Mouse (Mus musculus): ENCODE measurements around the gene Abcg8.

The Abcg8 gene

GRCm38 (mm10) chr17:84675951-84676366 is at the start of gene Abcg8:
TSS of gene Abcg8 (plus strand) at chr17:84676302.
- in situ Hi-C loops (cut with MboI; ENCODE audit: low sequenced_read_pairs), result no loop called here

GRCm38 (mm10) chr17:84626857-84627305 is 49.2 kb upstream of the Abcg8 start:
- in situ Hi-C loops (cut with MboI; ENCODE audit: low sequenced_read_pairs), result no loop called here

DNA sequence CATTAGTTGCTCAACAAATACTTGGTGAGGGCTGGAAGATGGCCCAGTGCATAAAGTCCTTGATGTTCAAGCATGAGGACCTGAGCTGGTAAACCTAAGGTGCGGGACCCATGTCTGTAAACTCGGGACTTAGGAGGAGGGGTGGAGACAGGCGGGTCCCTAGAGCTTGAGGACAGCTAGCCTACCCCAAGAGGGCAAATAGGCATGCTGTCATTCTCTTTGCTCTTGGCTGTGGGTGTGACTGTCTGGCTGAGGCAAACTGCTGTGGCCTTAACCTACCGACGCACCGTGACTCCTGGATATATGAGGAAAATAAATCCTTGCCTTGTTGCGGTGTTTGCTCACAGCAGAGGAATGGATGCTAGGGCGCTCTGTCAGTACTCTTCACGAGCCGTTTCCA is 48.4 kb upstream of the Abcg8 start:
- in situ Hi-C loops (cut with MboI; ENCODE audit: low sequenced_read_pairs), result no loop called here

DNA sequence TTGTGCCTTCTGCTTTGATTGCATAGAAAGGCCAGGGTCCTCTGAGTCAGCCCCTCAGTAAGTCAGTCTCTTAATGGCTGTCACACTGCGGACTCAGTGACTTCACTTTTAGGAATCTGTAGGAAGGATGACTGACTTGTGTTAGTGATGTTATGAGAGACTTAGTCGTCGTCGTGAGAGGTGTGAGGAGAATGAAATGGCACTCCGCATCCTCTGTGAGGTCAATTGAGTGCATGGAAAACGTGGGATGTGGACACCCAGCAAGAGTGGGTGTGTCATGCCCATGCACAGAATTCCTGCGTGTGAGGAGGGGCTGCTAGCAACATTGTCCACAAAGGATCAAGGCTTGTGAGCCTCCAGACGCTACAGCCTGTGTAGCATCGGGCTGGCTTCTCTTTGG is 47.5 kb upstream of the Abcg8 start:
- in situ Hi-C loops (cut with MboI; ENCODE audit: low sequenced_read_pairs), result no loop called here

DNA sequence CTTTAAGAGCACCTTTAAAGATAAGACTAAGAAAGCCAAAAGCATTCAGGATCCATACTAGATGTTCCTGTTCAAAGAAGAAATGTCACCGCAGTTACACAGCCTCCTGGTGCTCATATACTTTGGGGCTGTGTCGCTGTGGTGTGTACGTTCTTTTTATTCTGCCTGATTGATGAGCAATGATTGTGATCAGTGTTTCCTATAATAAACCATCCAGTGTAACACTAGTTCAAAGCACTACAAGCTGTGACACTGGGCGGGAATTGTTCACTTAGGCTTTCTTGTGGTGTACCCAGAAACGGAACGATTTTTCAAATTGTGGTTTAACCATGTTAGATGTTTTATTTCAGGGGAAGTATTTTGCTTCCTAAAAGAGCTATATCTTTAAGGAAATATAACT is 44.3 kb upstream of the Abcg8 start:
- in situ Hi-C loops (cut with MboI; ENCODE audit: low sequenced_read_pairs), result no loop called here

DNA sequence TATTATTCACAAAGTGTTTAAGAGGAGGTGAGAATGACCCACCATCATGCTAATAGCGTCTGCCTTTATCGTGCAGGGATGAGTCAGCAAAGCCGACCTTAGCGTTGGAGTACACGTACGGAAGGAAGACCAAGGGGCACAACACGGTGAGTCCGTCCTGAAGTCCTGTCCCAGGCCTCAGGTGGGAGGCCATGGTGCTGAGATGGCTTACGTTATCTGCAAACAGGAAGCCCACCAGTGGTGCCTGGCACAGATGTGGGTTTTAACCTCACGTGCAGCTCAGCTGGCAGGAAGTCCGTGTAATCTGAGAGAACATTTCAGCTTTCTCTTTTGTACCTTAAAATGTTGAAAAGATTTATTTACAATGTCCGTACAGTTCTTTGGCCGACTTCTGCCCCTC is 42.7 kb upstream of the Abcg8 start:
- in situ Hi-C loops (cut with MboI; ENCODE audit: low sequenced_read_pairs), result no loop called here

DNA sequence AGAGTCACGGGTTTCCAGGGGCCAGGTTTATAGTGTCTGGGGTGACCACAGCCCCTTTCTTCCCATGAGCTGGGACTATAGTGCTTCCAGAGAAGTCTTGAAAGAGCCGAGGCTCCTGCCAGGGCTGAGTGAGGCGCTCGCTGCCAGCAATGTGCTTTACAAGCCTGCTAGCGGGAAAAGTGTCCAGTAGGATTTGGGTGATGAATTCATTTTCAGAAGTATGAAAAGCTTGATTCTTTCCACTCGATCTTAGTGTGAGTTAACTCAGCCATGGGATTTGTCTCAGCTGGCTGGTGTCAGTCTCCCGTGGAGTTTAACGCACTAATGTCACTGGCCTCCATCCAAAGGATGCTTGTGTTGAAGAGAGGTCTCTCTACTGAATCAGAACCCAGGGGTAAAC is 39.8 kb upstream of the Abcg8 start:
- in situ Hi-C loops (cut with MboI; ENCODE audit: low sequenced_read_pairs), result no loop called here

GRCm38 (mm10) chr17:84637971-84638370 is 38.1 kb upstream of the Abcg8 start:
- in situ Hi-C loops (cut with MboI; ENCODE audit: low sequenced_read_pairs), result no loop called here

- in situ Hi-C loops (cut with MboI; ENCODE audit: low sequenced_read_pairs), result no loop called here
These were observed 36.2 kb upstream of the Abcg8 start for GRCm38 (mm10) chr17:84639796-84640378.

DNA sequence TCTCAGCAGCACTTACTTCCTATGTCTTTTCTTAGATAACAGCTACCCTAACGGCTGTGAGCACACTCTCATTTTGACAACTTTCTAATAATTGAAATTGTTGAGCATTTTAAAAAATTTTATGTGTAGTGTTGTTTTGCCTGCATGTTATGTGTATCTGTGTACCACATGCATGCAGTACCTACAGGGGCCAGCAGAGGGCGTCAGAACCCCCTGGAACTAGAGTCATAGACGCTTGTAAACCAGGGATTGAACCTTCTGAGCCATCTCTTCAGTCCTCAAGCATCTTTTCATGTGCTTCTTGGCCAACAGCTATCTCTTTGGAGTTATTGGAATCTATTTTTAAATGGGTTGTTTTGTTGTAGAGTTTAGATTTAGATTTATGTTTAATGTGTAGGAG is 34.2 kb upstream of the Abcg8 start:
- in situ Hi-C loops (cut with MboI; ENCODE audit: low sequenced_read_pairs), result no loop called here

- in situ Hi-C loops (cut with MboI; ENCODE audit: low sequenced_read_pairs), result no loop called here
These were observed 33.8 kb upstream of the Abcg8 start for GRCm38 (mm10) chr17:84642324-84642723.

DNA sequence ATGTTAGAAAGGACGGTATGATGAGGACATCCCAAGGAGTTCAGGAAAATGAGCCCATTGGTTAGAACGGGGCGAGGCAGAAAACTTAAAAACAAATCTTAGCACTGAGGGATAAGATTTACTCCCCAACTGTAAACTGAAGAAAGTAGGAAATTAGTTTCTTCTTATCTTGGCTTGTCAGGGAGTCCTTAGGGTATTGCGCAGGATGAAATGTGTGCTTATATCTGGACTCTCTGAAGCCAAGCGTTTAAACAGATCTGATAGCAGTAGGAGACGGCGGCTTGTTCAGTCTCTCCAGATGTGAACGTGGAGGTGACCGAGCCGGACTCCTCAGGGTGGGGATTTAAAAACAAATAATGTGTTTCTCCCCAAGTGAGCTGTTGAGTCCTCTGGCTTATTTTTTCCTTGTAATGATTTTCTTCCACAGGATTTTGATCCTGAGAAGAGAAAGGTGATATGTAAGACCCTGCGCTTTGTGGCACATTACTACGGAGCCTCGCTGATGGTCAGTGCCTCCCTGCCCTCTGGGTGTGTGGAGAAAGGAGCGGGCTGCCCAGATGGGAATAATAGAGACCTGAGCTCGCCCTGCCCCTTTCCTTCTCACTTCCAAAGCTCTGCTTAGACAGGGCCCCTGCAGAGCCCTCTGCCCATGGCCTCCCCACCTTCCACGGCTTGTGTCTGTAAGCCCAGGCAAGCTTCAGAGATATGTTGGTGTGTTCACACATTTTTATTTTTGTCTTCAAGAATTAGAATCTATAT is 31.6 kb upstream of the Abcg8 start:
- in situ Hi-C loops (cut with MboI; ENCODE audit: low sequenced_read_pairs), result no loop called here

DNA sequence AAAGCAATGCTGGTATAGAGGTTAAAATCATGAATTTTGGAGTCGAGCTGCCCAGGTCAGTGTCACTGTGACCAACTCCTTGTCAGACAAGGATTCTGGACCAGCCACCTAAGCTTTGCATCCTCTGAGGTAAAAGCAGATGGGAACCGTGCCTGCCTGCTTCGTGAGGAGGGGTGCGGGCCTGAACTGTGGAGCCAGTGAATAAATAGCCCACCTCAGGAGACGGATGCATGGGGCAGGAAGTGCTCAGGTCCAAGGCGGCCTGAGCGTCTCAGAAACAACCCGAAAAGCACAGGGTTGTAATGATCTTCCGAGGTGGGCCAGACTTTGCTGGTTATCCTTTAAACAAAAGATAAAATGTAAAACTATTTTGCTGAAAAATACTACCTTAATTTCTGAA is 31.0 kb upstream of the Abcg8 start:
- in situ Hi-C loops (cut with MboI; ENCODE audit: low sequenced_read_pairs), result no loop called here

GRCm38 (mm10) chr17:84645894-84646293 is 30.2 kb upstream of the Abcg8 start:
- in situ Hi-C loops (cut with MboI; ENCODE audit: low sequenced_read_pairs), result no loop called here

- in situ Hi-C loops (cut with MboI; ENCODE audit: low sequenced_read_pairs), result no loop called here
These were observed 29.6 kb upstream of the Abcg8 start for GRCm38 (mm10) chr17:84646477-84646876.

DNA sequence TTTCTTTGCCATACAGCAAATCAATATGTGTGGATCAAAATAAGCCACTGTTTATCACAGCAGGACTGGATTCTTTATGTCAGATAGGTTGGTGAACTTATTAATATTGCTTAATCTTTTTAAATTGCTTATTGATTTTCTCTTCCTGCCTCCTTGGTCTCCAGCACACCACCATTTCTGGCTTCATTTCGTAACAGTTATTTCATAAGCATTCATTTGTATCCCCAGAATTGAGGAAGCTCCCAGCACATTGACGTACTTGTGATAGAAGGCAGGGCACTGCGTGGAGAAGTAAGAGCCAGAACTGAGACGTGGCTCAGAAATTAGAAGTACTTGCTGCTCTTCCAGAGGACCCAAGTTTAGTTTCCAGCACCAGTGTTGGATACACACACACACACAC is 28.5 kb upstream of the Abcg8 start:
- in situ Hi-C loops (cut with MboI; ENCODE audit: low sequenced_read_pairs), result no loop called here

GRCm38 (mm10) chr17:84650302-84651017 is 25.6 kb upstream of the Abcg8 start:
- in situ Hi-C loops (cut with MboI; ENCODE audit: low sequenced_read_pairs), result no loop called here

DNA sequence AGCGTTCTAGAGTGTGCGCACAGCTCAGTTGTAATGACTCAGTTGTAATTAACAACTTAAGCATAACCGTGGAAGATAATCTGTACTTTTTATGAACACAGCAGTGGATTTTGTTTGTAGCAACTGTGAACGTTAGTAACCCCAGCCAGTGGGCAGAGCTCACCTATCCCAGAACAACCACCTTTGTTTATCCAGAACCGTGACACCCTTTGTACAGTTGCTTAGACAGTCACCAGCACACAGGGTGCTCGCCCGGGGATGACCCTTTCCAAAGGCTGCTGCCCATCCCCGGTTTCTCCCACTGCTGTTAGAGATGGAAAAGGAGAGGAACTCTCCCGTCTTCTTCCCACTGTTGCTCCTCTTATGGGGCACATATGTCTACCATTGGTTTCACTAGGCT is 22.6 kb upstream of the Abcg8 start:
- in situ Hi-C loops (cut with MboI; ENCODE audit: low sequenced_read_pairs), result no loop called here

DNA sequence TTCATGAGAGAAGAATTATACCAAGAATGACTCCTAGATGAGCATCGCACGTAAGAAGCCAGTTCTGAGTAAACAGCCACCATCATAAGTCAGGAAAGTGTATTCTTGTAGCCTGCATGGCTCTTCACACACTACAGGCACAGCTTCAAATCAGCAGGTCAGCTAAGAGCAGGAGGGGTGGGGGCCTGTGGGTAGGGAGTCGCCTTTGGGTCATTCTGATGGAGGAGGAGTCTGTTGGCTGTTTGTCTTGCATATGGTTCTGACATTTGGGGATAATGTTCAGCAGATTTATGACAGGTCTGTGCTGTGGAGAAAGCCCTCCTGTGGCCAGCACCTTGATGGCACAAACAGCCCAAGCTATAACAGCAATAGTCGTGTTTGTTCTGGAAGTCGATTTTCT is 19.9 kb upstream of the Abcg8 start:
- in situ Hi-C loops (cut with MboI; ENCODE audit: low sequenced_read_pairs), result no loop called here

DNA sequence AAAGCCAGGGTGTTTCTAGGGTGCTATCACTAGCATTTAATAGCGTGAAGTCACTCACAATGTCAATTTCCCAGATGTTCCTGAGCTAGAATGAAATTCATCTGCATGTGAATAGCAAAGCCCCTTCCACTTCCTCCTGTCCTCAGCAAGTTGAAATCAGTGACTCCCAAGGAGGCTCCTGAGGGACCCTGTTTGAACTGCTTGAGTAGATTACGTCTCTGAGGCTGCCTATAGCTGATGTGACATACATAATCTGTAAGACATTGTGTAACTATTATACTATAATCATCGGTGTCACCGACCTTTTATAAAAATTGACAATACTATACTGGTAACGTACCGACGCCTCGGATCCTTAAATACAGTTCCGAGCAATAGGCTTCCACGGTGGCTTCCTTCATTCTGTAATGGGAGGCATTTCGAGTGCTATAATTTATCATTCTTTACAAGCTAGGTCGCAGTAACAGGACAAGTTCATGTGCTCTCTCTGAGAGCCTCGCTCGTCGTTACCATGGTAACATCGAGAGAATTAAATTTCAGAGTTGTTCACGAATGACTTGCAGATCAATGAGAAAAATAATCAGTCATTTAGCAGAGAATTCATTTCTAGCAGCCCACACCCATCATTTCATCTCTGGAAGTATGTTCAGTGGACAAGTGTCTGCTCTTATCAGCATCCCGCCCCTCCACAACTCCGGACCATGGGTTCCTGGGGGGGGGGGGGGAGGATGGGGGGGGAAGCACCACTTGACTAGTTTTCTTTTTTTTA is 19.3 kb upstream of the Abcg8 start:
- in situ Hi-C loops (cut with MboI; ENCODE audit: low sequenced_read_pairs), result no loop called here

DNA sequence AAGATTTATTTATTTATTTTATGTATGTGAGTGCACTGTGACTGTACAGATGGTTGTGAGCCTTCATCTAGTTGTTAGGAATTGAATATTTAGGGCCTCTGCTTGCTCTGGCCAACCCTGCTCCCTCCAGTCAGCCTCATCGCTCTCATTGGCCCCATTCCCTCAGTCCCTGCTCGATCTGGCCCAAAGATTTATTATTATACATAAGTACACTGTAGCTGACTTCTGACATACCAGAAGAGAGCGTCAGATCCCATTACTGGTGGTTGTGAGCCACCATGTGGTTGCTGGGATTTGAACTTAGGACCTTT is 18.7 kb upstream of the Abcg8 start:
- in situ Hi-C loops (cut with MboI; ENCODE audit: low sequenced_read_pairs), result no loop called here

DNA sequence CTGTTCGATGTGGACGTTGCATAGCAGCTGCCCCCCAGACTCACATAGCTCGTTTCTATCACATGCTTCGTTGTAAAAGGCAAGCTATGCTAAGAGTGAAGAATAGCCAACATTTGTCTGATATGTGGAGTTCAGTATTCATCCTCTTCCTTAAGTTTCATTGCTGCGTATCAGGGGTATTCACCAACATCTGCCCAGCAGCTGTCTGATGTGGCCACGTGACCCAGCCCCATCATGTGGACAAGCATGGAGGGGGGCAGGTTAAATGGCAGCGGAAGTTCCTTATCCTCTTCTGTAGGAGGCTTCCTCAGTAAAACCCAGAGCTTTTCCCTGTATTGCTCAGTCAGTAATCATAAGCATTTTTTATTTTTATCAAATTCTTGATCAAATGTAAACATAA is 18.3 kb upstream of the Abcg8 start:
- in situ Hi-C loops (cut with MboI; ENCODE audit: low sequenced_read_pairs), result no loop called here
